Mouse (Mus musculus): ENCODE data around the gene Ehd3. TPM values are rescaled to one million over a fixed set of nuclear protein-coding genes. Genes with fewer than 3 reads are reported as not detected.

Ehd3 gene
- polyA plus RNA-seq, 1 experiment: not detected

- no peaks in the 10 kb centered on the region for H3K4me1 ChIP-seq (ENCODE audit: control insufficient read depth, insufficient read depth, low read length)
- TF ChIP-seq CTCF (IDR thresholded peaks at IDR 0.05; ENCODE audit: low read depth, low read length) (no peak), POLR2A (IDR thresholded peaks at IDR 0.05; ENCODE audit: borderline replicate concordance, low read depth, low read length) (no peak)
- H3K27ac ChIP-seq (ENCODE audit: insufficient read depth, low read depth, low read length): no peak overlapping the region
- H3K4me3 ChIP-seq (ENCODE audit: insufficient read depth, low read length): no peak overlapping the region
Observed at GRCm38 (mm10) chr17:73875674-73876073, 71.7 kb downstream of the Ehd3 start.

DNA sequence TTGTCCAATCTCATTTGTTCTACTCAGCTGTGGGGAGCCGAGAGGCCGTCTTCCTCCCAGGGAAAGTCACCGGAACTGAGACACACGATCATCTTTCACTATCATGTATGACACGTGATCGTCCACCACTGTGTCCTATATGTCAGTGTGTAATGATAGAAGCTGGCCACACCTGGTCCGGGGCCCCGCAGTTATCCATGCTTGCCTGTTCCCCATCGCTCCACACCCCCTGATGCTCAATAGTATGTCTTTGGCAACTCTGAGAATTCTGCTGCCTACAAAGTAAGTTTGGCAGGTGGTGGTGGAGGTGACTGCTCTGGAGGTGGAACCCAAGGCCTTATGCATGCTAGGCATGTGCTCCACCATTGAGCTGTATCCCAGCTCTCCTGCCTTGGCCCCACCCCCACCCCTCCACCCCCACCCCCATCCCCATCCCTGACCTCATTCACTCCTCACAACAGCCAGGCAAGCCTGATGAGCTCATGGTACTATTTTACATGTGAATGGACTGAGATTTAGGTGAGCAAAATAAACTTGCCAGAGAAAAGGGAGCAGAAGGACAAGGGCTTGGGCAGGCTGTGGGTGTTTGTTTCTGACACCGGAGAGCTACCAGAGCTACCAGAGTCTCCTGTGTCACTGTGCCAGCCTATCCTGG, 75.5 kb downstream of the Ehd3 start:
- H3K27ac ChIP-seq (ENCODE audit: insufficient read depth, low read depth, low read length): no peak overlapping the region
- peaks cover 6% of the 10 kb centered on the region; the same call in 1 of the 2 replicates for H3K4me1 ChIP-seq (ENCODE audit: control insufficient read depth, insufficient read depth, low read length)
- no peak overlapping the region for H3K4me3 ChIP-seq (ENCODE audit: insufficient read depth, low read length)
- TF ChIP-seq CTCF (IDR thresholded peaks at IDR 0.05; ENCODE audit: low read depth, low read length) (no peak), POLR2A (IDR thresholded peaks at IDR 0.05; ENCODE audit: borderline replicate concordance, low read depth, low read length) (no peak)

GRCm38 (mm10) chr17:73880286-73880685, 76.4 kb downstream of the Ehd3 start:
- Histone ChIP-seq H3K27ac (ENCODE audit: insufficient read depth, low read depth, low read length) (no peak overlapping the region), H3K4me3 (ENCODE audit: insufficient read depth, low read length) (no peak overlapping the region), H3K4me1 (ENCODE audit: control insufficient read depth, insufficient read depth, low read length) (peaks cover 6% of the 10 kb centered on the region; the same call in 1 of the 2 replicates)
- TF ChIP-seq POLR2A (IDR thresholded peaks at IDR 0.05; ENCODE audit: borderline replicate concordance, low read depth, low read length) (no peak), CTCF (IDR thresholded peaks at IDR 0.05; ENCODE audit: low read depth, low read length) (no peak)

- H3K4me1 ChIP-seq (ENCODE audit: control insufficient read depth, insufficient read depth, low read length): peaks cover 6% of the 10 kb centered on the region; the same call in 1 of the 2 replicates
- TF ChIP-seq POLR2A (IDR thresholded peaks at IDR 0.05; ENCODE audit: borderline replicate concordance, low read depth, low read length) (no peak), CTCF (IDR thresholded peaks at IDR 0.05; ENCODE audit: low read depth, low read length) (no peak)
- no peak overlapping the region for H3K27ac ChIP-seq (ENCODE audit: insufficient read depth, low read depth, low read length)
- no peak overlapping the region for H3K4me3 ChIP-seq (ENCODE audit: insufficient read depth, low read length)
Observed at GRCm38 (mm10) chr17:73881295-73881694, 77.4 kb downstream of the Ehd3 start.

Other genes starting within 250 kb of the Ehd3 start
- not detected in 2 replicates for gene Galnt14, start 93.7 kb upstream of the Ehd3 start, polyA plus RNA-seq (2012; ENCODE audit: insufficient read depth, insufficient read length, missing spikeins)
- 175 and 187 TPM in 2 replicates for gene Xdh, start 146.1 kb downstream of the Ehd3 start, polyA plus RNA-seq (2012; ENCODE audit: insufficient read depth, insufficient read length, missing spikeins)
- gene Srd5a2, start 243.8 kb downstream of the Ehd3 start, polyA plus RNA-seq (2012; ENCODE audit: insufficient read depth, insufficient read length, missing spikeins): not detected in 2 replicates